10 mouse cellular contexts compared by ENCODE assay signal in the genomic region with DNA sequence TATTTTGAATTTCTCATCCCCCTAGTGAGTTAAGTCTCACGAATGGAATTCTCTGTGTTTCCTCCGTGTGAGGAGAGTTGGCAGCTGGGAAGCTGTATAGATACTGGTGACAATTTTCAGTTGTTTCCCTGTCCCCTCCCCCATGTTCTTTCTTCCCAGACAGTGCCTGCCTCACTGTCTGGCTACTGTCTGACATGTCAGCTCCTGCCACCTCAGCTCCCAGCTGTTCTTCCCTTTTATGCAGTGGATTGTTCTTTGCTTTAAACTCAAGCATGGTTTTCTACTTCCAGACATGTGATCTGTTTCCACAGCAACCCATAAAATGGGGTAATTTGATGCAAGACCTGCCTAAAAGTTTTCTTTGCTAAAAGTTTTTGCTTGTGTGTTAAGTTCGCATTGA.
DNase-seq lines count a peak whose midpoint lies in the region; ATAC-seq and TF ChIP-seq lines count a peak whose summit lies in the region.
"Had no signal": no experiment of that assay in that cellular context is flagged by ENCODE, and none has a peak within 500 bp of the region (broad histone marks: within the 10 kb centered on the region; RNA-seq: fewer than 3 reads in every experiment).

No protein-coding gene starts in this region.

- no peaks in the 10 kb centered on the region for H3K27me3 ChIP-seq in hindbrain, embryonic 11.5 days (ENCODE audit: control insufficient read depth, insufficient read depth, low read length)
- H3K27me3 ChIP-seq in hindbrain, embryonic 14.5 days (ENCODE audit: control insufficient read depth, insufficient read depth, low read length): no peaks in the 10 kb centered on the region
- H3K27me3 ChIP-seq in forebrain, embryonic 12.5 days: no peaks in the 10 kb centered on the region
- H3K27me3 ChIP-seq in cerebellum, adult 2 months (ENCODE audit: control insufficient read depth, insufficient read depth, low read length): no peaks in the 10 kb centered on the region
- H3K27me3 ChIP-seq: CH12.LX had no signal

- TF ChIP-seq CTCF in cerebellum, adult 2 months (IDR thresholded peaks at IDR 0.05; ENCODE audit: borderline replicate concordance, insufficient read depth, low read depth, low read length): no peak

- no peak overlapping the region for H3K27ac ChIP-seq in hindbrain, embryonic 11.5 days (ENCODE audit: low read depth, low read length)
- no peak overlapping the region for H3K27ac ChIP-seq in hindbrain, embryonic 14.5 days
- H3K27ac ChIP-seq in forebrain, embryonic 12.5 days: no peak overlapping the region
- H3K27ac ChIP-seq in cerebellum, adult 2 months (ENCODE audit: insufficient read depth, low read length): no peak overlapping the region

- H3K4me2 ChIP-seq in hindbrain, embryonic 11.5 days (replicated peaks; ENCODE audit: low read depth, low read length): no peak overlapping the region
- no peak overlapping the region for H3K4me2 ChIP-seq in hindbrain, embryonic 14.5 days (replicated peaks)
- no peak overlapping the region for H3K4me2 ChIP-seq in forebrain, embryonic 12.5 days

- H3K4me1 ChIP-seq in hindbrain, embryonic 11.5 days (replicated peaks; ENCODE audit: control insufficient read depth, insufficient read depth, low read length): no peaks in the 10 kb centered on the region
- 0 out of 2 replicates have a peak, but pooled peaks cover 4% of the 10 kb centered on the region for H3K4me1 ChIP-seq in hindbrain, embryonic 14.5 days (replicated peaks; ENCODE audit: control insufficient read depth, insufficient read depth, low read length)
- peaks cover 7% of the 10 kb centered on the region for H3K4me1 ChIP-seq in forebrain, embryonic 12.5 days
- H3K4me1 ChIP-seq in cerebellum, adult 2 months (ENCODE audit: control insufficient read depth, insufficient read depth, low read length): no peaks in the 10 kb centered on the region

- H3K36me3 ChIP-seq in hindbrain, embryonic 11.5 days (ENCODE audit: control insufficient read depth, insufficient read depth, low read length): no peaks in the 10 kb centered on the region
- H3K36me3 ChIP-seq in hindbrain, embryonic 14.5 days (replicated peaks; ENCODE audit: control insufficient read depth, insufficient read depth): no peaks in the 10 kb centered on the region
- H3K36me3 ChIP-seq in forebrain, embryonic 12.5 days (replicated peaks): no peaks in the 10 kb centered on the region

- TF ChIP-seq POLR2A in cerebellum, adult 2 months (IDR thresholded peaks at IDR 0.05; ENCODE audit: borderline replicate concordance, insufficient read depth, low read length): no peak

- ATAC-seq in hindbrain, embryonic 11.5 days (ENCODE audit: low FRiP score): peak; percentile 86
- ATAC-seq in hindbrain, embryonic 14.5 days (ENCODE audit: low FRiP score): no peak
- peak; percentile 71; the same call in 1 of the 2 replicates for ATAC-seq in forebrain, embryonic 12.5 days (ENCODE audit: low FRiP score)

- H3K9ac ChIP-seq in hindbrain, embryonic 11.5 days (ENCODE audit: low read depth, low read length): no peak overlapping the region
- H3K9ac ChIP-seq in hindbrain, embryonic 14.5 days: no peak overlapping the region
- no peak overlapping the region for H3K9ac ChIP-seq in forebrain, embryonic 12.5 days

- peak; percentile 51 for DNase-seq in hindbrain, embryonic 11.5 days (ENCODE audit: low spot score)
- no peak for DNase-seq in hindbrain, embryonic 14.5 days (ENCODE audit: low spot score)
- DNase-seq in embryo, embryonic 10 days (ENCODE audit: low spot score): peak; percentile 52
- DNase-seq in left cerebral cortex, postnatal 25 days (ENCODE audit: low spot score in 2 of 2): peak; percentile 3 to 59
- no peak for DNase-seq in urinary bladder, postnatal 14 days (ENCODE audit: low spot score)
- no peak for DNase-seq in cerebellum, adult 9-11 months
- DNase-seq in cerebellum, adult 2 months: no peak
- DNase-seq: cerebellum, adult 8-10 months had no signal

- intact Hi-C loops in left cerebral cortex, postnatal 25 days (cut with DNase I): no loop called here

- WGBS in hindbrain, embryonic 11.5 days: 64% methylated on average over 3 of the region's 3 CpGs
- 41% methylated on average over 3 of the region's 3 CpGs for WGBS in hindbrain, embryonic 14.5 days
- 60% methylated on average over 3 of the region's 3 CpGs for WGBS in forebrain, embryonic 12.5 days
- 36% methylated on average over 3 of the region's 3 CpGs for WGBS in cerebellum, adult 2 months

- H3K4me3 ChIP-seq in hindbrain, embryonic 11.5 days (ENCODE audit: low read depth, low read length): no peak overlapping the region
- no peak overlapping the region for H3K4me3 ChIP-seq in hindbrain, embryonic 14.5 days (replicated peaks; ENCODE audit: low read length)
- no peak overlapping the region for H3K4me3 ChIP-seq in forebrain, embryonic 12.5 days (replicated peaks)
- H3K4me3 ChIP-seq in cerebellum, adult 2 months (replicated peaks; ENCODE audit: insufficient read depth, low read depth, low read length): no peak overlapping the region

- no peaks in the 10 kb centered on the region for H3K9me3 ChIP-seq in hindbrain, embryonic 11.5 days (ENCODE audit: control insufficient read depth, low read length)
- no peaks in the 10 kb centered on the region for H3K9me3 ChIP-seq in hindbrain, embryonic 14.5 days (ENCODE audit: control insufficient read depth, low read length)
- no peaks in the 10 kb centered on the region for H3K9me3 ChIP-seq in forebrain, embryonic 12.5 days

Comparison
In these comparisons a context has a peak if more than half of its experiments do, and no peak if none do; other contexts are left out.
1. DNase-seq: peak in hindbrain, embryonic 11.5 days (single experiment), embryo, embryonic 10 days (single experiment) and left cerebral cortex, postnatal 25 days (2 of 2); none in hindbrain, embryonic 14.5 days (single experiment), urinary bladder, postnatal 14 days (single experiment), cerebellum, adult 9-11 months (single experiment) and cerebellum, adult 2 months (0 of 2).